Mouse (Mus musculus): ENCODE results near the gene Svbp.

DNA sequence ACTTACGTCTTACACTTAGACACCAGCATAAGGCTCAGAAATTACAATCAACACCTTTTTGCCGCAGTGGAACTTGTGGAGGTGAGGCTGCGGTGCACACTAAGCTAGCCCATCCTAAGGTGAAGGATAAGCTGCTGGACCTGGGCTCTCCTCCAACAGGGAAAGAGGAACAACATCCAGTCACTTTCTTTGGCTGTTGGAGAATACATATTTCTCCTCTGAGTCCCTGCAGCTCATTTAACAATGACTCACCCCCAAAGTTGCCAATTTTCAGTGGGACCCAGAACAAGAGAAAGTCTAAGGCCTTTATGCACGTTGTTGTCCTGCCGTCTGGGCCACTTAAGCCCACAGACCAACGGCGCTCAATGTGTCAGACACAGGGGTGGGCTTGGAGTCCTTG is 48.3 kb upstream of the Svbp start:
- TF ChIP-seq POLR2A (IDR thresholded peaks at IDR 0.05; ENCODE audit: control insufficient read depth, low read depth, low read length) (no peak), CTCF (IDR thresholded peaks at IDR 0.05; ENCODE audit: control insufficient read depth, insufficient read depth, insufficient replicate concordance, low read depth, low read length) (no peak)
